Mouse (Mus musculus) heart, embryonic 12.5 days (tissue): ENCODE measurements around the gene Jup. TPM values are rescaled to one million over a fixed set of nuclear protein-coding genes. Genes with fewer than 3 reads are reported as not detected.
A peak's percentile ranks its signal among the peaks of the same experiment; 100 is the strongest.

Source experiments
- ATAC-seq: fragments of 200-750 bp; cut with Nextera tagmentation; 2 replicates; pipeline ENCODE4 v1.8.0; 2017; ENCODE audit warnings: moderate TSS enrichment, moderate library complexity; ENCODE audit not compliant: insufficient number of reproducible peaks, low FRiP score
- H3K27ac ChIP-seq: fragments of 300-500 bp; sonication (generic); 2 replicates; pipeline ENCODE4 v1.5.1; 2016; ENCODE audit warnings: mild to moderate bottlenecking, moderate library complexity; ENCODE audit not compliant: poor library complexity, severe bottlenecking
- H3K27me3 ChIP-seq: fragments of 300-500 bp; sonication (generic); replicated peaks from 2 replicates; pipeline ENCODE4 v1.6.1; 2016; ENCODE audit warnings: mild to moderate bottlenecking, moderate library complexity
- H3K36me3 ChIP-seq: fragments of 300-500 bp; sonication (generic); 2 replicates; pipeline ENCODE4 v1.6.1; 2016; ENCODE audit warnings: mild to moderate bottlenecking, moderate library complexity
- H3K4me1 ChIP-seq: fragments of 300-500 bp; sonication (generic); replicated peaks from 2 replicates; pipeline ENCODE4 v1.6.1; 2016; ENCODE audit warnings: mild to moderate bottlenecking
- H3K4me2 ChIP-seq: fragments of 300-500 bp; sonication (generic); 2 replicates; pipeline ENCODE4 v1.6.1; 2016; ENCODE audit warnings: mild to moderate bottlenecking, moderate library complexity
- H3K4me3 ChIP-seq: fragments of 300-500 bp; sonication (generic); 2 replicates; pipeline ENCODE4 v1.5.1; 2016; ENCODE audit warnings: mild to moderate bottlenecking
- H3K9ac ChIP-seq: fragments of 300-500 bp; sonication (generic); 2 replicates; pipeline ENCODE4 v1.6.1; 2016; ENCODE audit warnings: mild to moderate bottlenecking, moderate library complexity
- H3K9me3 ChIP-seq: fragments of 300-500 bp; sonication (generic); replicated peaks from 2 replicates; pipeline ENCODE4 v1.6.1; 2016; ENCODE audit warnings: mild to moderate bottlenecking, moderate library complexity
- WGBS: fragments of 180-500 bp; shearing (Covaris S2); methylation state at CpG from one replicate; pipeline ENCODE4 v1.1.7; 2016; 5-methylcytosine and 5-hydroxymethylcytosine counted together
- polyA plus RNA-seq: library from polyadenylated mRNA; unstranded; fragments of >200 nt; fragmentation: Nextera tagmentation; extraction: Ambion mirVana; gene quantifications from 2 replicates; pipeline ENCODE4 v1.2.1, GENCODE M21; 2016

Gene Jup
- polyA plus RNA-seq, 1 experiment from 2014 or later: 107 TPM

DNA sequence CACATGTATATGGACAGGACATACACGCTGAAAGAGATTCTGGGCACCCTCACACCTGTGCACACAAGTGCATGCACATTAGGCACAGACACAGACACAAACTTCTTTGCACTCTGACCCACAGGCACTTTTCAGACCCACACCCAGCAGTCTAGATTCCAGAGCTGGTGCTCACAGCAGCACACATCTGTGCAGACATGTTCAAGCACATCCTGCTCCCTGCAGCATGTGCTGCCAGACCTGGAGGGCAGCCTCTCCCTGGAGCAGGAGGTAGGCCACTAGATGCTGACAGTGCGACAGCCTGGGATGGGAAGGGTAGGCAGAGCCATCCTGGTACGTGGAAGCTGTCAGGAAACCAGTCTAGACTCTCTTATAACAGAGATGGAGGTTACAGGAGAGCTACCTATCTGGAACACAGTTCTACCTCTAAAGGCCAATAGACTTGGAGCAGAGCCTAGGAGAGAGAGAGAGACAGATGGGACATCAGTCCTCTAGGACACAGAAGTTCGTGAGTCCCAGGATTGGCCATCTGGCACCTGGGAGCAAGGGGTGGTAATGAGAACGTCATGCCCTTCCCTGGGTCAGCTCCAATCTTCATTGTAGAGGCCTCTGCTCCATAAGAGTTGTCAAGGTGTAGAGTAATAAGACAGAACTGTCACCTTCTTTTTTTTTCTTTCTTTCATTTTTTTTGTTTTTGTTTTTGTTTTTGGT is 9.6 kb upstream of the Jup start:
- H3K27ac ChIP-seq: no peak overlapping the region
- peaks cover 33% of the 10 kb centered on the region for H3K36me3 ChIP-seq
- ATAC-seq: no peak

GRCm38 (mm10) chr11:100406273-100406672 is 8.7 kb upstream of the Jup start:
- no peak overlapping the region for H3K9ac ChIP-seq
- H3K27me3 ChIP-seq: no peaks in the 10 kb centered on the region
- H3K27ac ChIP-seq: no peak overlapping the region
- H3K4me1 ChIP-seq: peaks cover 45% of the 10 kb centered on the region
- H3K9me3 ChIP-seq: no peaks in the 10 kb centered on the region
- H3K4me2 ChIP-seq: no peak overlapping the region
- peaks cover 30% of the 10 kb centered on the region for H3K36me3 ChIP-seq
- H3K4me3 ChIP-seq: no peak overlapping the region
- no peak for ATAC-seq
- 83% methylated on average over 8 of the region's 8 CpGs for WGBS

More for the DNA sequence above, 9.6 kb upstream of the Jup start:
- no peaks in the 10 kb centered on the region for H3K9me3 ChIP-seq
- 86% methylated on average over 5 of the region's 5 CpGs for WGBS
- H3K4me2 ChIP-seq: no peak overlapping the region
- no peak overlapping the region for H3K4me3 ChIP-seq
- no peaks in the 10 kb centered on the region for H3K27me3 ChIP-seq
- H3K4me1 ChIP-seq: peaks cover 44% of the 10 kb centered on the region
- no peak overlapping the region for H3K9ac ChIP-seq

- no peak overlapping the region for H3K4me3 ChIP-seq
- H3K9ac ChIP-seq: no peak overlapping the region
- no peaks in the 10 kb centered on the region for H3K27me3 ChIP-seq
- 86% methylated on average over 3 of the region's 3 CpGs for WGBS
- no peak overlapping the region for H3K4me2 ChIP-seq
- H3K36me3 ChIP-seq: peaks cover 15% of the 10 kb centered on the region
- H3K4me1 ChIP-seq: peaks cover 61% of the 10 kb centered on the region
- ATAC-seq: no peak
- H3K27ac ChIP-seq: peak overlapping the region; percentile 98
- no peaks in the 10 kb centered on the region for H3K9me3 ChIP-seq
Observed at GRCm38 (mm10) chr11:100404456-100405074, 7.0 kb upstream of the Jup start.

GRCm38 (mm10) chr11:100403445-100404134 is 6.0 kb upstream of the Jup start:
- H3K9me3 ChIP-seq: no peaks in the 10 kb centered on the region
- H3K4me2 ChIP-seq: peak overlapping the region; percentile 56
- 0 out of 2 replicates have a peak, but pooled peaks have one; percentile 23 for ATAC-seq
- no peaks in the 10 kb centered on the region for H3K27me3 ChIP-seq
- H3K36me3 ChIP-seq: peaks cover 5% of the 10 kb centered on the region
- H3K9ac ChIP-seq: no peak overlapping the region
- no peak overlapping the region for H3K4me3 ChIP-seq
- 18% methylated on average over 10 of the region's 10 CpGs for whole genome bisulfite sequencing
- H3K4me1 ChIP-seq: peaks cover 68% of the 10 kb centered on the region
- peak overlapping the region; percentile 98 for H3K27ac ChIP-seq

DNA sequence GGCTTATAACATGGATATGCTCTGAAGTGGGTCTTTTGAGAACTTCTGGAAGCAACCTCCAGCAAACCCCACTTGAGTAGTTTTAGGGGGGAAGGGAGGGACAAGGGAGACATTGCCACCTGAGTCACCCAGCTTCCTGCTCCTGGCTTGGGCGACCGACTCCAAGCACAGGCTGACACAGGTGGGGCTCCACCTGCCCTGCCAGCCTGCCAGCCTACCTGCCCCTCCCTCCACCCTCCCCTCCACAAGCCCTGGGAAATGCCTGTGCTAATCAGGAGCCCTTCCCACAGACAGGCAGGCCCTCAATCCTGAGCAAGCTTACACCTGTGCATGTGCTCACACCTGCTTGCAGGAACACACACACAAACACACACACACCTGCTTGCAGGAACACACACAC is 5.1 kb upstream of the Jup start:
- H3K36me3 ChIP-seq: 0 out of 2 replicates have a peak, but pooled peaks cover 3% of the 10 kb centered on the region
- 0 out of 2 replicates have a peak overlapping the region, but pooled peaks have one; percentile 2 for H3K4me3 ChIP-seq
- no peaks in the 10 kb centered on the region for H3K27me3 ChIP-seq
- 21% methylated on average over 2 of the region's 2 CpGs for WGBS
- H3K9me3 ChIP-seq: no peaks in the 10 kb centered on the region
- peak overlapping the region; percentile 26 for H3K9ac ChIP-seq
- H3K27ac ChIP-seq: peak overlapping the region; percentile 98
- H3K4me1 ChIP-seq: peaks cover 66% of the 10 kb centered on the region
- H3K4me2 ChIP-seq: peak overlapping the region; percentile 56
- no peak for ATAC-seq

DNA sequence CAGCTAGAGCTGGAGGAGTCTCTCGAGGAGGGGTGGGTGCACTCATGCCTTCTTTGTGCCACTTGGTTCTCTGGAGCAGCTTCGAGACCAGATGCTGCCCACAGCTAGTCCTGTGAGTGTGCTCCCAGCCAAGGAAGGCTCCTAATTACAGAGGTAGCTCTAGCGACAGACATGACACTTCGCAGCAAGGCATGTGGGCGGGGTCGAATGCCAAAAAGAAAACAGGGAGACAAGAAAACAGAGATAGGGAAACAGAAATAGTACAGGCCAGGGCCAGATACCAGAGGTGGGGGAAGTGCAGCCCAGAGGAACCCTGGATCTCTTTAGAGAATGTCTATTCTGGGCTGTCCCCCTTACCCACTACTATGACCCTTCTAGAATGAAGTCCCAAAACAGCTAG is 4.7 kb upstream of the Jup start:
- H3K36me3 ChIP-seq: 0 out of 2 replicates have a peak, but pooled peaks cover 3% of the 10 kb centered on the region
- H3K9me3 ChIP-seq: no peaks in the 10 kb centered on the region
- H3K27me3 ChIP-seq: no peaks in the 10 kb centered on the region
- ATAC-seq: peak; percentile 27; the same call in 1 of the 2 replicates
- H3K4me2 ChIP-seq: peak overlapping the region; percentile 56
- peaks cover 65% of the 10 kb centered on the region for H3K4me1 ChIP-seq
- H3K9ac ChIP-seq: peak overlapping the region; percentile 26
- WGBS: 2% methylated on average over 6 of the region's 6 CpGs
- H3K4me3 ChIP-seq: 0 out of 2 replicates have a peak overlapping the region, but pooled peaks have one; percentile 2
- peak overlapping the region; percentile 98 for H3K27ac ChIP-seq

- H3K9me3 ChIP-seq: no peaks in the 10 kb centered on the region
- H3K4me3 ChIP-seq: no peak overlapping the region
- no peak overlapping the region for H3K4me2 ChIP-seq
- H3K9ac ChIP-seq: no peak overlapping the region
- H3K36me3 ChIP-seq: no peaks in the 10 kb centered on the region
- peak overlapping the region; percentile 98 for H3K27ac ChIP-seq
- 40% methylated on average over 6 of the region's 6 CpGs for WGBS
- no peaks in the 10 kb centered on the region for H3K27me3 ChIP-seq
- H3K4me1 ChIP-seq: peaks cover 71% of the 10 kb centered on the region
- no peak for ATAC-seq
Observed at GRCm38 (mm10) chr11:100400842-100401241, 3.3 kb upstream of the Jup start.

- Histone ChIP-seq H3K9ac (no peak overlapping the region), H3K4me2 (no peak overlapping the region), H3K27me3 (no peaks in the 10 kb centered on the region), H3K4me3 (no peak overlapping the region), H3K4me1 (peaks cover 80% of the 10 kb centered on the region), H3K9me3 (no peaks in the 10 kb centered on the region), H3K27ac (peak overlapping the region; percentile 98; the same call in 1 of the 2 replicates), H3K36me3 (no peaks in the 10 kb centered on the region)
- ATAC-seq: no peak
- WGBS: 77% methylated on average over 12 of the region's 12 CpGs
Observed at GRCm38 (mm10) chr11:100399727-100400538, 2.4 kb upstream of the Jup start.

- Histone ChIP-seq H3K9ac (no peak overlapping the region), H3K36me3 (no peaks in the 10 kb centered on the region), H3K27me3 (no peaks in the 10 kb centered on the region), H3K4me1 (peaks cover 81% of the 10 kb centered on the region), H3K4me3 (no peak overlapping the region), H3K4me2 (no peak overlapping the region), H3K9me3 (no peaks in the 10 kb centered on the region), H3K27ac (no peak overlapping the region)
- no peak for ATAC-seq
- 63% methylated on average over 9 of the region's 9 CpGs for WGBS
Observed at GRCm38 (mm10) chr11:100399320-100399719, 1.8 kb upstream of the Jup start.

- Histone ChIP-seq H3K4me1 (peaks cover 81% of the 10 kb centered on the region), H3K36me3 (no peaks in the 10 kb centered on the region), H3K4me3 (no peak overlapping the region), H3K9ac (no peak overlapping the region), H3K27me3 (no peaks in the 10 kb centered on the region), H3K27ac (no peak overlapping the region), H3K4me2 (no peak overlapping the region), H3K9me3 (no peaks in the 10 kb centered on the region)
- no peak for ATAC-seq
- WGBS: 89% methylated on average over 7 of the region's 7 CpGs
Observed at GRCm38 (mm10) chr11:100398517-100398916, 954 bp upstream of the Jup start.
